Mouse (Mus musculus): ENCODE data around the gene Amn1.

- TF ChIP-seq MAFK (IDR thresholded peaks at IDR 0.05; ENCODE audit: insufficient read depth, low read depth, low read length): no peak
- TF ChIP-seq ZC3H11A (IDR thresholded peaks at IDR 0.05; ENCODE audit: borderline replicate concordance, low read depth, low read length): no peak
Observed at GRCm38 (mm10) chr6:149107615-149108014, 80.9 kb downstream of the Amn1 start.
